Mouse (Mus musculus) ovary, adult 10 weeks (tissue): Measurements from ENCODE around the gene Ptgs1. TPM values are rescaled to one million over a fixed set of nuclear protein-coding genes. Genes with fewer than 3 reads are reported as not detected.

ENCODE experiments used
- polyA plus RNA-seq: library from polyadenylated mRNA; stranded (reverse); fragments of 350-450 nt; fragmentation: Illumina TruSeq; extraction: RNeasy Lipid Tissue Mini Kit (QIAGEN cat#74804); gene quantifications from one replicate; pipeline ENCODE4 v1.2.3, GENCODE M21; 2014

Ptgs1 gene
- 6.4 TPM for polyA plus RNA-seq

GRCm38 (mm10) chr2:36230366-36230765 lies at the start of gene Ptgs1:
Gene Ptgs1 (plus strand): TSS chr2:36230426.

Other genes with a start within 250 kb of the Ptgs1 start
- gene Ndufa8, start 181.0 kb upstream of the Ptgs1 start, polyA plus RNA-seq: 2.8 TPM
- not detected for gene Morn5, start 181.0 kb upstream of the Ptgs1 start, polyA plus RNA-seq
- 0.71 TPM for gene Lhx6, start 125.0 kb upstream of the Ptgs1 start, polyA plus RNA-seq
- 26.7 TPM for gene Mrrf, start 94.0 kb upstream of the Ptgs1 start, polyA plus RNA-seq
- 94.1 TPM for gene Rbm18, start 93.7 kb upstream of the Ptgs1 start, polyA plus RNA-seq
- gene Olfr338, start 143.1 kb downstream of the Ptgs1 start, polyA plus RNA-seq: not detected
- not detected for gene Olfr339, start 188.5 kb downstream of the Ptgs1 start, polyA plus RNA-seq
- not detected for gene Olfr340, start 222.2 kb downstream of the Ptgs1 start, polyA plus RNA-seq